Mouse (Mus musculus): ENCODE data around the gene Neurl1b. TPM values are rescaled to one million over a fixed set of nuclear protein-coding genes. Genes with fewer than 3 reads are reported as not detected.

Gene Neurl1b
- polyA plus RNA-seq, 1 experiment from 2014 or later: 0.07 TPM

DNA sequence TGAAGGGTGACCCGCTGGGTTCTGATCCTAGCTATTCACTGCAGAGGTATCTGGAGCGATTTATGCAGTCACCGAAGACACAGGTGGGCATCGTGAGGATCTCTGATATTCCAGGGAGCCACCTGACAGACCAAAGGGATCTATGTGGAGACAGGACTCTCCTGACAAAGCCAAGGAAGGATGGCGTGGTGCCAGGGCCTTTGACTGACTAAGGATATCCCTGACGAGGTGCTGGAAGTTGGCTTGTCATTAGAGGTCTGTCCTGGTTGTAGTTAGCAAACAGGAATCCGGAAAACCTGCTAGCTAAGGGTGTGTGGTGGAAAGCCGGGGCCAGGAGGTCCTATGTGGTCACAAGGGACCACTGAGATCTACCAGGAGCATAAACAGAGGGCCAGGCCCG lies 25.4 kb upstream of the Neurl1b start:
- H3K4me3 ChIP-seq (ENCODE audit: low read depth, low read length): no peak overlapping the region
- H3K9ac ChIP-seq (ENCODE audit: low read depth, low read length): no peak overlapping the region
- no peak for ATAC-seq (ENCODE audit: low read depth)
- H3K27ac ChIP-seq (ENCODE audit: low read length): no peak overlapping the region
- H3K4me2 ChIP-seq (ENCODE audit: low read depth, low read length): no peak overlapping the region
- H3K9me3 ChIP-seq (replicated peaks; ENCODE audit: control insufficient read depth, low read length): no peaks in the 10 kb centered on the region
- WGBS (ENCODE audit: insufficient replicate concordance): 66% methylated on average over 9 of the region's 9 CpGs
- H3K4me1 ChIP-seq (ENCODE audit: control insufficient read depth, low read depth, low read length): no peaks in the 10 kb centered on the region
- H3K27me3 ChIP-seq (ENCODE audit: control insufficient read depth, insufficient read depth, low read depth, low read length): no peaks in the 10 kb centered on the region
- no peaks in the 10 kb centered on the region for H3K36me3 ChIP-seq (ENCODE audit: control insufficient read depth, insufficient read depth)

- Histone ChIP-seq H3K9ac (ENCODE audit: low read depth, low read length) (no peak overlapping the region), H3K9me3 (replicated peaks; ENCODE audit: control insufficient read depth, low read length) (no peaks in the 10 kb centered on the region), H3K27ac (ENCODE audit: low read length) (no peak overlapping the region), H3K4me1 (ENCODE audit: control insufficient read depth, low read depth, low read length) (no peaks in the 10 kb centered on the region), H3K36me3 (ENCODE audit: control insufficient read depth, insufficient read depth) (no peaks in the 10 kb centered on the region), H3K4me2 (ENCODE audit: low read depth, low read length) (no peak overlapping the region), H3K27me3 (ENCODE audit: control insufficient read depth, insufficient read depth, low read depth, low read length) (no peaks in the 10 kb centered on the region), H3K4me3 (ENCODE audit: low read depth, low read length) (no peak overlapping the region)
- ATAC-seq (ENCODE audit: low read depth): no peak
- WGBS (ENCODE audit: insufficient replicate concordance): 47% methylated on average over 5 of the region's 5 CpGs
These were observed 24.0 kb upstream of the Neurl1b start for GRCm38 (mm10) chr17:26390666-26391065.

- no peaks in the 10 kb centered on the region for H3K27me3 ChIP-seq (ENCODE audit: control insufficient read depth, insufficient read depth, low read depth, low read length)
- H3K36me3 ChIP-seq (ENCODE audit: control insufficient read depth, insufficient read depth): no peaks in the 10 kb centered on the region
- H3K4me3 ChIP-seq (ENCODE audit: low read depth, low read length): no peak overlapping the region
- no peak overlapping the region for H3K4me2 ChIP-seq (ENCODE audit: low read depth, low read length)
- H3K9ac ChIP-seq (ENCODE audit: low read depth, low read length): no peak overlapping the region
- no peak for ATAC-seq (ENCODE audit: low read depth)
- no peaks in the 10 kb centered on the region for H3K4me1 ChIP-seq (ENCODE audit: control insufficient read depth, low read depth, low read length)
- no peaks in the 10 kb centered on the region for H3K9me3 ChIP-seq (replicated peaks; ENCODE audit: control insufficient read depth, low read length)
- H3K27ac ChIP-seq (ENCODE audit: low read length): no peak overlapping the region
- WGBS (ENCODE audit: insufficient replicate concordance): 69% methylated on average over 7 of the region's 7 CpGs
These were observed 22.3 kb upstream of the Neurl1b start for GRCm38 (mm10) chr17:26392355-26392754.

- Histone ChIP-seq H3K4me1 (ENCODE audit: control insufficient read depth, low read depth, low read length) (no peaks in the 10 kb centered on the region), H3K9me3 (replicated peaks; ENCODE audit: control insufficient read depth, low read length) (no peaks in the 10 kb centered on the region), H3K4me3 (ENCODE audit: low read depth, low read length) (no peak overlapping the region), H3K27me3 (ENCODE audit: control insufficient read depth, insufficient read depth, low read depth, low read length) (no peaks in the 10 kb centered on the region), H3K27ac (ENCODE audit: low read length) (no peak overlapping the region), H3K4me2 (ENCODE audit: low read depth, low read length) (no peak overlapping the region), H3K36me3 (ENCODE audit: control insufficient read depth, insufficient read depth) (no peaks in the 10 kb centered on the region), H3K9ac (ENCODE audit: low read depth, low read length) (no peak overlapping the region)
- no peak for ATAC-seq (ENCODE audit: low read depth)
- 55% methylated on average over 3 of the region's 3 CpGs for WGBS (ENCODE audit: insufficient replicate concordance)
These were observed 17.9 kb upstream of the Neurl1b start for GRCm38 (mm10) chr17:26396765-26397164.

GRCm38 (mm10) chr17:26397339-26397738 lies 17.3 kb upstream of the Neurl1b start:
- WGBS (ENCODE audit: insufficient replicate concordance): 25% methylated on average over 6 of the region's 6 CpGs
- Histone ChIP-seq H3K4me3 (ENCODE audit: low read depth, low read length) (no peak overlapping the region), H3K27ac (ENCODE audit: low read length) (no peak overlapping the region), H3K4me2 (ENCODE audit: low read depth, low read length) (no peak overlapping the region), H3K36me3 (ENCODE audit: control insufficient read depth, insufficient read depth) (no peaks in the 10 kb centered on the region), H3K9me3 (replicated peaks; ENCODE audit: control insufficient read depth, low read length) (no peaks in the 10 kb centered on the region), H3K4me1 (ENCODE audit: control insufficient read depth, low read depth, low read length) (no peaks in the 10 kb centered on the region), H3K27me3 (ENCODE audit: control insufficient read depth, insufficient read depth, low read depth, low read length) (no peaks in the 10 kb centered on the region), H3K9ac (ENCODE audit: low read depth, low read length) (no peak overlapping the region)
- ATAC-seq (ENCODE audit: low read depth): no peak

DNA sequence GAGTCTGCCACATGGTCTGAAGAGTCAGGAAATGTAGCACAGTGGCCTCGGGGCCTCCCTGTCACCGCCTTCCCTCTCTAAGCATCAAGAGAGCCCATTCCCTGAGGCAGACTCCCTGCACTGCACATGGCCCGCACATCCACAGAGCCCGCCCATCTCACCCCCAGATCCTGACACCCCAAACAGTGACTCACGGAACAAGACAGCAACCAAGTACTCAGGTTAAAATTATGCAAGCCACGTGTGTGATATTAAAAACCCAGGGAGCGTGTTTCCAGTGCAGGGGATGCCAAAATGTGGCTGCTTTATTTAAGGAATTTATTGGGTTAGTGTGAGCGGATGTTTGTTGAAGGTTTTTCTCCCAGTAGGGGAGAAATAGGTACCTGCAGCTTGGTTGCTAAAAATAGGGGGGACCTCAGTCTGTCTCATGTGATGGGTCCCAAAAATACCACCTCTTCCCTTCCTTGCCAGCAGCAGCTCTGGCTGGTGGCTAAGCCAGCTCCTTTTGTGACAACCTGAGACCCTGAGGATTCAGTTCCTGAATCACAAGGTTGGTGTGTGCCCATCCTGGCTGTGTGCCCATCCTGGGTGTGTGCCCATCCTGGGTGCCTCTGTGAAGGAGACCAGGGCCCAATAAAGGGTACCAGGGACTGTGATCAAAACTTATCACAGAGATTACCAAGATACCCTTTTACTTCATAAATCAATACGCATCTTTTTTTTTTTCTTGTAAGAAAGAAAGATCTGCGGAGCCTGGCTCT lies 9.1 kb upstream of the Neurl1b start:
- H3K4me2 ChIP-seq (ENCODE audit: low read depth, low read length): no peak overlapping the region
- H3K27me3 ChIP-seq (ENCODE audit: control insufficient read depth, insufficient read depth, low read depth, low read length): no peaks in the 10 kb centered on the region
- ATAC-seq (ENCODE audit: low read depth): no peak
- H3K27ac ChIP-seq (ENCODE audit: low read length): no peak overlapping the region
- no peaks in the 10 kb centered on the region for H3K9me3 ChIP-seq (replicated peaks; ENCODE audit: control insufficient read depth, low read length)
- H3K36me3 ChIP-seq (ENCODE audit: control insufficient read depth, insufficient read depth): no peaks in the 10 kb centered on the region
- 59% methylated on average over 10 of the region's 10 CpGs for WGBS (ENCODE audit: insufficient replicate concordance)
- no peaks in the 10 kb centered on the region for H3K4me1 ChIP-seq (ENCODE audit: control insufficient read depth, low read depth, low read length)
- no peak overlapping the region for H3K4me3 ChIP-seq (ENCODE audit: low read depth, low read length)
- no peak overlapping the region for H3K9ac ChIP-seq (ENCODE audit: low read depth, low read length)

GRCm38 (mm10) chr17:26412967-26413366 lies 1.7 kb upstream of the Neurl1b start:
- H3K4me1 ChIP-seq (ENCODE audit: control insufficient read depth, low read depth, low read length): peaks cover 14% of the 10 kb centered on the region
- H3K9me3 ChIP-seq (replicated peaks; ENCODE audit: control insufficient read depth, low read length): no peaks in the 10 kb centered on the region
- ATAC-seq (ENCODE audit: low read depth): no peak
- peaks cover 55% of the 10 kb centered on the region for H3K27me3 ChIP-seq (ENCODE audit: control insufficient read depth, insufficient read depth, low read depth, low read length)
- no peak overlapping the region for H3K9ac ChIP-seq (ENCODE audit: low read depth, low read length)
- H3K4me3 ChIP-seq (ENCODE audit: low read depth, low read length): no peak overlapping the region
- no peak overlapping the region for H3K27ac ChIP-seq (ENCODE audit: low read length)
- no peak overlapping the region for H3K4me2 ChIP-seq (ENCODE audit: low read depth, low read length)
- H3K36me3 ChIP-seq (ENCODE audit: control insufficient read depth, insufficient read depth): no peaks in the 10 kb centered on the region
- WGBS (ENCODE audit: insufficient replicate concordance): 22% methylated on average over 5 of the region's 5 CpGs

GRCm38 (mm10) chr17:26414184-26414522 lies 476 bp upstream of the Neurl1b start:
- no peak overlapping the region for H3K27ac ChIP-seq (ENCODE audit: low read length)
- H3K4me2 ChIP-seq (ENCODE audit: low read depth, low read length): peak overlapping the region; percentile 86
- 0 out of 2 replicates have a peak overlapping the region, but pooled peaks have one; percentile 43 for H3K9ac ChIP-seq (ENCODE audit: low read depth, low read length)
- 9% methylated on average over 5 of the region's 5 CpGs for WGBS (ENCODE audit: insufficient replicate concordance)
- no peaks in the 10 kb centered on the region for H3K9me3 ChIP-seq (replicated peaks; ENCODE audit: control insufficient read depth, low read length)
- no peaks in the 10 kb centered on the region for H3K36me3 ChIP-seq (ENCODE audit: control insufficient read depth, insufficient read depth)
- ATAC-seq (ENCODE audit: low read depth): no peak
- peak overlapping the region; percentile 66 for H3K4me3 ChIP-seq (ENCODE audit: low read depth, low read length)
- H3K4me1 ChIP-seq (ENCODE audit: control insufficient read depth, low read depth, low read length): peaks cover 14% of the 10 kb centered on the region
- H3K27me3 ChIP-seq (ENCODE audit: control insufficient read depth, insufficient read depth, low read depth, low read length): peaks cover 55% of the 10 kb centered on the region

DNA sequence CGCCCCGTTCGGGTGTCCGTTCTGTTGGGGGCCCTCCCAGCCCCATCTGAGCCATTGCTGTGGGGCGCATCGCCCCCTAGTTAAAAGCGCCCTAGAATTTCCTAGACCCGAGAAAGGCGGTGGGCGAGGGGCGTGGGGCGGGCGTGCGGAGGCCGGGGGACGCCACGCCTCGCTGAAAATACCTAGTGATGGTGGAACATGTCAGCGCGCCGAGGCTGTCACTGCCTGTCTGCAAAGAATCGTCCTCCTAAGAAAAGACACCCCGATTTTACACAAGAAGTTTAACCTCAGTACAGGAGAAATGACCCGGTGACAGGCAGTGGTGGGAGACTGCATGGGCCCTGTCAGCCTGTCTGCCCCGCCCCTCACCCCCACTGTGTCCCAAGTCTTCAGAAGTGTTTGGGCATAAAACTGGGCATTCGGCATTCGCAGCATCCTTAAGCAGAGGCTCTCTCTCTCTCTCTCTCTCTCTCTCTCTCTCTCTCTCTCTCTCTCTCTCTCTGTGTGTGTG lies 781 bp downstream of the Neurl1b start:
- Histone ChIP-seq H3K9ac (ENCODE audit: low read depth, low read length) (peak overlapping the region; percentile 28; the same call in 1 of the 2 replicates), H3K4me3 (ENCODE audit: low read depth, low read length) (peak overlapping the region; percentile 66), H3K4me2 (ENCODE audit: low read depth, low read length) (peak overlapping the region; percentile 86), H3K4me1 (ENCODE audit: control insufficient read depth, low read depth, low read length) (peaks cover 14% of the 10 kb centered on the region), H3K27ac (ENCODE audit: low read length) (no peak overlapping the region), H3K27me3 (ENCODE audit: control insufficient read depth, insufficient read depth, low read depth, low read length) (peaks cover 55% of the 10 kb centered on the region), H3K36me3 (ENCODE audit: control insufficient read depth, insufficient read depth) (no peaks in the 10 kb centered on the region), H3K9me3 (replicated peaks; ENCODE audit: control insufficient read depth, low read length) (no peaks in the 10 kb centered on the region)
- WGBS (ENCODE audit: insufficient replicate concordance): 3% methylated on average over 27 of the region's 27 CpGs
- ATAC-seq (ENCODE audit: low read depth): no peak
